Mouse (Mus musculus) erythroblast, embryonic 14.5 days (primary cell): ENCODE results near the gene Gm47995.
"Not testable (repeated sequence)": the region's sequence is repeated elsewhere in the genome, so short reads cannot be mapped to it uniquely, and the experiment has no call there.

Source experiments
- GATA1 ChIP-seq: IDR thresholded peaks from 2 replicates; pipeline ENCODE4 v1.6.1; 2012; ENCODE audit warnings: low read length, inconsistent platforms, mixed read lengths
- TAL1 ChIP-seq: IDR thresholded peaks from 3 replicates; pipeline ENCODE4 v1.6.1; 2012; ENCODE audit warnings: low read length, inconsistent platforms, mixed read lengths

GRCm38 (mm10) chr1:151203818-151204217 lies 5.6 kb downstream of the Gm47995 start, which contains the start of gene 3110040M04Rik:
- TF ChIP-seq GATA1, TAL1: not testable (repeated sequence)
